Mouse (Mus musculus) brain, embryonic 18.5 days (tissue): ENCODE measurements around the gene Fam149b.

Experiments
- DNase-seq: peaks from one replicate; pipeline ENCODE4 v3.0.0-alpha.2; 2012; ENCODE audit warnings: low read depth, low spot score

The Fam149b gene

DNA sequence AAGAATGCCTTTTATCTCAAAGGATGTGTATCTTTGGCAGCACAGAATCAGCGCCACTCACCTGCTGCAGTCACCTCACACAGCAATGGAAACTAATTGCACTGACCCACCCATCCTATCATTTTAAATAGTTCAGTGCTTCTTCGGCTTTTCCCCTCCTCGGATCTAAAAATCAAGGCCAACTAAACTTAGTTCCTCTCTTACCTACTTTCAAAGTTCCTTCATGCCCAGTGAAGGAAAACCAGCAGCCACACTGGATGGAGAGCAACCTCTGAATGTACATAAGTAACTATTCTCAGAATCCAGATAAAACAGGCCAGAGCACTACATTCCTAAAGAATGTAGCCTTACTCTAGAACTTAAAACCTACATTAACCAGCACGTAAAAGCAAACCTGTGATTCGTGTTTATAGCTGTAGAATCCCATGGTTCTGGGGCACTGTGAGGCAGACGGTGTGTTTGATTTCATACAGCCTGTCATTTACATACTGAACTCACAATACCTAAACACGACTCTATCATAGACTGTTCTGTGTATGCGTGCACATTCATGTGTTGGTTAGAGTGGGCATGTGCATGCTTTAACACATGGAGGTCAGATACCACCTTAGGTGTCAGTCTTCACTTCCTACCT is 41.6 kb downstream of the Fam149b start:
- DNase-seq = no peak

DNA sequence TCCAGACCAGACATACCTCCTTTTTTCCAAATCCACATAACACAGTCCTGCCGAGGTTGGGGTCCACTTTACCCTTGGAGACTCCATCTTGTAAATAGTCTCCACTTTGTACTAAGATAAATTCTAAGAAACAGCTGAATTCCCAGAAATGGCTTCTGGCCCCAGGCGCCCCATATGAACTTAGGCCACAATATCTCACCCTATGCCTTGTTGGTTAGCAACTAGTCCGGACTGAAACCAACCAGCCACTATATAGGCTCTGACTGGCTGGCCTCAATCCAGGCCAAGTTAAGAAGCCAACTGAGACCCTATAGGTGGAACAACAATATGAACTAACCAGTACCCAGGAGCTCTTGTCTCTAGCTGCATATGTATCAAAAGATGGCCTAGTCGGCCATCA is 44.4 kb downstream of the Fam149b start:
- no peak for DNase-seq

DNA sequence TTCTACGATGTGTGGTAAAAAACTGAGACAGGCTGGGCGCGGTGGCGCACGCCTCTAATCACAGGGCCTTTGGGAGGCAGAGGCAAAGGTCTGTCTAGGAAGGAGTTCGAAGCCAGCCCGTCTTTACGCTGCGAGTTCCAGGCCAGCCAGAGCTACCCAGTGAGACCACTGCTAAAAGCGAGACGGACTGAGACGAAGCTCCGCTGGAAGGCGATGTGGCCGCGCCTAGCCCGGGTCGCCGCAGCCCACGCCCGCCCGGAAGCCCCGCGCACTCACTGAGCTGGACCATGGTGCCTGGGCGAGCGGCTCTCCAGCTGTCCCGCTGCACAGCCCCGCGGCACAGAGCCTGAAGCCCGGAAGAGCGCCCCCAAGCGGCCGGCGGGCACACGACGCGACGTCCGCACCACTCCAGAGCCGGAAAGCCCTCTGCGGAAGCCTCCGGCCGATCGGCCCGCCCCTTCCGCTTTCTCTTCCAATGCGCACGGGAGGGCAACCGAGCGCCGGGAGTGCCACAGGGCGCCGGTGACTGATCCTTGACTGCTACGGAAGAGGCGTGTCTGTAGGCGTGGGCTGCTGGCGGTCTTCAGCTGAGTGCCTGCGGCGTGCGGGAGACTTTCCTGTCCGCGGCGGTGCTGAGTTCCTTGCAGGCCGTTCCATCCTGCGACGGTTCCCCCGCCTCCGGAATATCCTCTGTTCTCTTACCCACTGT is 45.4 kb downstream of the Fam149b start, which contains the start of gene Mrps16:
Mrps16 (minus strand) TSS at position 430 of the 709 bp plus-strand sequence.
- peak; percentile 92 for DNase-seq

DNA sequence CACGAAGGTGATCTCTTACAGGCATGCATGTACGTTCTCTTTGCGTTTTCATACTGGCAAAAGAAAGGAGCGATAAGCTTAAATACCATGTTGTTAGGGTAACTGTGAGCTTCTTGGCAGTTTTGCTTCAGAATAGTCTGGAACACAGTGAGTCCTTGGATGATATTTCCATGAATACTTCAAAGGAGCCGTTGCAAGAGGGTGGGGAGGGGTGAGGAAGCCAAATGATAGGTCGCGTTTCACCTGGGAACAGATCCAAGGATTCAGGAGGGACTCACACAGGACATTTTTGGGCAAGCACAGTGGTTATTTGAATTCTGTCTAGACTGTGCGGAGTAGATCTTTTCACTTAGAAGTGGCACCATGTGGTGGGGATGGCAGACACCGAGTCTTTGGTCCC is 49.3 kb downstream of the Fam149b start:
- DNase-seq = no peak

DNA sequence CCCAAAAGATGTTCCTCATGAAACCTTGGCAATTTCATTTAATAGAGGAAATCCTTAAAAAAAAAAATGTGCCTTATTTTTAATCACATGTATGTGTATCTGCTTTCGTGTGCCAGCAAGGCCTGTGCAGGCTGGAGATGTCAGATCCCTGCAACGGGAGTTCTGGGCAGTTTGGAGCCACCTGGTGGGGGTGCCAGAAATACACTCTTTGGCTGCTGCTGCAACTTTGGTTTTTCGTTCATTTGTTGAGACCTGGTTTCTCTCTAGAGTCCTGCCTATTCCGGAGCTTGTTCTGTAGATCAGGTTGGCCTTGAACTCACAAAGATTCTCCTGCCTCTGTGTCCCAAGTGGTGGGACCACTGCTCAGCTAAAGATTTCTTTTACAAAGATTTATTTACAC is 50.9 kb downstream of the Fam149b start:
- no peak for DNase-seq

DNA sequence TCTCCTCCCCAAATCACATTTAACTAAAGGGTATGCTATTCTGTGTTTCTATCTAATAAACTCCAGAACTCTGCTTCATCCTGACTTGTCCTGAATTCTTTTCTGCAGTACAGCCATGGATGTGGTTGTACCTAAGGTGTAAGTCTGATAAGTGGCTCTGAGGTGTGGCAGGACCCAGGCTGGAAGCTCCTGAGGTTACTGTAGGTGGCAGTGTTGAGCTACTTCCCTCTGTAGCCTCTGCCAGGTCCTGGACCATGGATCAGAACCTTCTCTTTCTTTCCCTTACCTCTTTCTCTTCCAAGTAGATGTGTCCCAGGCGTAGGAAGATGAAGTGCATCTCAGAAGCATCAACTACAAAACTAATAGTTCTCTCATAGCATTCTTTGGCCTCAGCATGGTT is 52.1 kb downstream of the Fam149b start:
- no peak for DNase-seq

DNA sequence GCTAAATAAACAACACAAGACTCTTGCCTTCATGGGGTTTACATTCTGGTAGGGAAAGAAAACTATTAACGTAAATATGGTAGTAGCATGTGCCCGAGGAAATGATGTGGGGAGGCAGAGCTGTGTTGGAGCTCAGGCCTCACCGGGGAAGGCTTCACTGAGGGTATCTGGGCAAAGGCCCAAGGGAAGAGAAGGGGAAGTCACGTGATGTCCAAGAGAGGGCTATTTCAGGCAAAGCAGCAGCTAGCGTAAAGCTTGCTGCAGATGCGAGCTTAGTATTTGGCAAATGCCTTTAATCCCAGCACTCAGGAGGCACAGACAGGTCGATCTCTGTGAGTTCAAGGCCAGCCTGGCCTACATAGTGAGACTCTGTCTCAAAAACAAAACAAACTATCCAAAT is 74.3 kb downstream of the Fam149b start:
- no peak for DNase-seq

DNA sequence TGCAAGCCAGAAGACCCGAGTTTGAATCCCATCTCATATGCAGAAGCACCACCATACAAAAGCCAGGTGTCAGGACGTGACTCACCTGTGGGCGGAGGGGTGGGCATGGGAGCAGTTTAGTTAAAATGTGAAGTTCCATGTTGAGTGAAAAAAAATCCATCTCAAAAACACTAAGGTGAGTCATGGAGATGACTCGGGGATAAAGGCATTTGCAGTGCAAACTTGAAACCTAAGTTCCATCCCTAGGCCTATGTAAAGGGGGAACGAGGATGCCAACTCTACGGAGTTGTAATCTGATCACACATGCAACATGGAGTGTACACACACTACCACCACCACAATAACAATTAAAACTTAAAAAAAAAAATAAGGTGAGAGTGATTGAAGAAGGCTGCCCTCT is 75.1 kb downstream of the Fam149b start:
- no peak for DNase-seq

DNA sequence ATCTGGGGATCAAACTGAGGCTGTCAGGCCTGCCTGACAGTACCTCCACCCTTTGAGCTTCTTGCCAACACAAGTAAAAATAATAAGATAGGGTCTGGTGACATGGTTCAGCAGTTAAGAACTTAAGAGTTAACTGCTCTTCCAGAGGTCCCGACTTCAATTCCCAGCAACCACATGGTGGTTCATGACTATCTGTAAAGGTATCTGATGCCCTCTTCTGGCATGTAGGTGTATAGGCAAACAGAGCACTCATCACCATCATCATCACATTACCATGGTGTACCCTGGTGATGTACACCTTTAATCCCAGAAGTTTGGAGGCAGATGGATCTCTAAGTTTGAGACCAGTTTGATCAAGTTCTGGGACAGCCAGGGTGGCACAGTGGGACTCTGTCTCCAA is 80.6 kb downstream of the Fam149b start:
- no peak for DNase-seq

DNA sequence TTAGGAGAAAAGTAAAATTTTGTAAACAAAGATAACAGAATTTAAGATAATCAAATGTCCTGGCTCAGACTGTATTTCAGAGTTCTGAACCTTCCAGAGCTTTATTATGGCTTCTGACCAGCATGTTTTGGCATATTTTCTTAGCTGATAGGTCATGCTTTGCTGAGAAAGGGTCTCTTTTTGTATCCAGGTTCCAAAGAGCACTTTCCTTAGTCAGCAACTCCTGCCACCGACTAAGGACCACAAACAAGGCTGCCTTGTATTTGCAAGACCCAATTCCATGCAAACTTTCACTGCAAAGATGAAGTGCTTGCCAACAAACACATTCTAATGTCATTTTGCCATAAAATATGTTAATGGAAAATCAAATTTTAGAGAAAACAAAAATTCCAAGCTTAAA is 81.9 kb downstream of the Fam149b start:
- DNase-seq = no peak

DNA sequence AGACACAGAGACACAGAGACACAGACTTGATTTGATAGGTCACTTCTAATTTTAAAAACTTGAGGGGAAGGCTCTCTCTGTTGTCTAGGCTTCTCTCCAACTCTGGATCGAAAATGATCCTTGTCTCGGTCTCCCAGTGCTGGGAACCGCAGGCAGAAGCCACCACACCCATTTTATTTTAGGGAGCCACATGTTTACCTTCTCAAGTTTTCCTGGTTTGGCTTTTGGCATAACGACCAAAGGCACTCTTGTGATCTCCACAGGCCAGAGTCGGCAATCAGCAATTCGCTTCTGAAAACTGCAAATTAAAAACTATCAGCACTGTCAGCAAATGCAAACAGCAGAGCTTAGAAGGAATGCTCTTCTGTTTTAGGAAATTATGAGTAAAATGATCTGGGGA is 83.8 kb downstream of the Fam149b start:
- DNase-seq = no peak

DNA sequence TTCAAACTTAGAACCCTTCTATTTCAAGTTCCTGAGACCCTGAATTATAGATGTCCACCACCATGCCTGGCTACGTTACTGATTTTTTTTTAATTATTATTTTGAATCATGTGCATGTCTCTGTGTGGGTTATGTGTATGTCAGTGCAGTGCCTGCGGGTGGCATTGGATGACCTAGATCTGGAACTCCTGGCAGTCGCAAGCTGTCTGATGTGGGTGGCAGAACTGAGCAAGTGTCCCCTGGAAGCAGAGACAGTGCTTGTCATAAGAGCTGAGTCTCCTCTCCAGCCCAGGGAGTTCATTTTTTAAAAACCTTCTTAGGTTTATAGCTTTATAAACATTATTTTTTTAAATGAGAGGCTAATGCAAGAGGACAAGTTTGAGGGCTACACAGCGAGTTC is 84.5 kb downstream of the Fam149b start:
- DNase-seq = no peak
